Mouse (Mus musculus): ENCODE measurements at regions not wholly inside any gene's neighbourhood (a gene's known extent, or its start where the extent isn't known, plus 50 kb on each side); places are given as distances from the start of the nearest gene placed in this dataset.

DNA sequence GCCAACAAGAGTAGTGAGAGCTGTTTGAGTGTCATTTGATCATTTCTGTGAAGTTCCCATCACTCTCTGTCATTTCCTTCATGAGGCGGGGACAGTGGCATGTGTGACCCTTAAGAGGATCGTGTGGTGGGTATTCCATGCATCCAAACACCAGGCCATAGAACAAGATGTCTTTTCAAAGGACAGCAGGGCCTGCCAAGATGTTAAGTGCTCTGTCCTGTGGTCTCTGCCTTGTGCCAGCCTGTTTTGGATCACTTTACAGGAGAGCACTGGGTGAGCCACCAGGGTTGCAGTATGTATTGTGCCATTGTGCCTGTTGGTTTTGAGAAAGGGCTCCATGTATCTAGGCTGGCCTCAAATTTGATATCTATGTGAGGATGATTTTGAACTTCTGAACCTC, 173.6 kb upstream of the Gli2 start:
- TF ChIP-seq CTCF (IDR thresholded peaks at IDR 0.05; ENCODE audit: low read depth), result no peak
- TF ChIP-seq EP300 (IDR thresholded peaks at IDR 0.05; ENCODE audit: low read depth), result no peak

All from heart, postnatal 0 days (tissue).